Mouse (Mus musculus) MEL (cell line): ENCODE measurements around the gene Mettl5. TPM values are rescaled to one million over a fixed set of nuclear protein-coding genes. Genes with fewer than 3 reads are reported as not detected.

Experiments
- DNase-seq: peaks from one replicate; pipeline ENCODE4 v3.0.0; 2011; ENCODE audit warnings: low read depth, low spot score
- H3K27ac ChIP-seq: 2 replicates; pipeline ENCODE4 v1.5.1; 2012; ENCODE audit warnings: low read depth, mild to moderate bottlenecking, control low read depth, low read length, moderate library complexity; ENCODE audit not compliant: control insufficient read depth
- H3K27me3 ChIP-seq, 2 experiments: fragments of 150-350 bp in 1 of 2; sonication (generic) in 1 of 2; 2 replicates each; pipeline ENCODE4 v1.6.1; 2012; ENCODE audit warnings: low read length in 2 of 2, mild to moderate bottlenecking in 2 of 2, improper control_type of control experiment in 1 of 2, moderate library complexity in 1 of 2; ENCODE audit not compliant: insufficient read depth in 2 of 2, control insufficient read depth in 1 of 2
- H3K36me3 ChIP-seq, 2 experiments: 2 replicates each; pipeline ENCODE4 v1.6.1; 2012 to 2014; ENCODE audit warnings: low read length in 2 of 2, improper control_type of control experiment in 1 of 2, inconsistent platforms in 1 of 2, mild to moderate bottlenecking in 1 of 2; ENCODE audit not compliant: insufficient read depth in 2 of 2, control insufficient read depth in 1 of 2
- H3K4me1 ChIP-seq, 2 experiments: fragments of 150-350 bp in 1 of 2; sonication (generic) in 1 of 2; 2 replicates each; pipeline ENCODE4 v1.6.1; 2012; ENCODE audit warnings: low read length in 2 of 2, improper control_type of control experiment in 1 of 2, mild to moderate bottlenecking in 1 of 2; ENCODE audit not compliant: insufficient read depth in 2 of 2, control insufficient read depth in 1 of 2
- H3K4me3 ChIP-seq, 2 experiments: fragments of 150-350 bp in 1 of 2; sonication (generic) in 1 of 2; 2 replicates each; pipeline ENCODE4 v1.5.1; 2012; ENCODE audit warnings: low read depth in 2 of 2, low read length in 2 of 2, mild to moderate bottlenecking in 2 of 2, moderate library complexity in 2 of 2, control low read depth in 1 of 2, improper control_type of control experiment in 1 of 2; ENCODE audit not compliant: control insufficient read depth in 1 of 2, insufficient read depth in 1 of 2
- H3K79me2 ChIP-seq: 2 replicates; pipeline ENCODE4 v1.6.1; 2012; ENCODE audit warnings: mild to moderate bottlenecking, low read length, moderate library complexity; ENCODE audit not compliant: control insufficient read depth, poor library complexity, insufficient read depth
- H3K9ac ChIP-seq: 2 replicates; pipeline ENCODE4 v1.6.1; 2012; ENCODE audit warnings: low read depth, mild to moderate bottlenecking, control low read depth, low read length, moderate library complexity; ENCODE audit not compliant: control insufficient read depth, poor library complexity, severe bottlenecking
- H3K9me3 ChIP-seq: fragments of 150-350 bp; sonication (generic); replicated peaks from 2 replicates; pipeline ENCODE4 v1.6.1; 2012; ENCODE audit warnings: mild to moderate bottlenecking, low read length, improper control_type of control experiment, moderate library complexity; ENCODE audit not compliant: insufficient read depth
- BHLHE40 ChIP-seq: IDR thresholded peaks from 2 replicates; pipeline ENCODE4 v1.6.1; 2012; ENCODE audit warnings: low read depth, mild to moderate bottlenecking, inconsistent platforms, low read length, improper control_type of control experiment, borderline replicate concordance
- CHD2 ChIP-seq: IDR thresholded peaks from 2 replicates; pipeline ENCODE4 v1.6.1; 2011; ENCODE audit warnings: low read length, improper control_type of control experiment
- EP300 ChIP-seq, 2 experiments: IDR thresholded peaks; 2 replicates each; pipeline ENCODE4 v1.6.1; 2011; ENCODE audit warnings: improper control_type of control experiment in 2 of 2, low read length in 2 of 2, low read depth in 1 of 2, mild to moderate bottlenecking in 1 of 2
- ETS1 ChIP-seq: IDR thresholded peaks from 2 replicates; pipeline ENCODE4 v1.6.1; 2012; ENCODE audit warnings: low read depth, mild to moderate bottlenecking, inconsistent platforms, low read length, improper control_type of control experiment, moderate library complexity
- GABPA ChIP-seq: IDR thresholded peaks from 2 replicates; pipeline ENCODE4 v1.6.1; 2012; ENCODE audit warnings: low read depth, mild to moderate bottlenecking, inconsistent platforms, low read length, improper control_type of control experiment, moderate library complexity
- GATA1 ChIP-seq: IDR thresholded peaks from 2 replicates; pipeline ENCODE4 v1.6.1; 2011; ENCODE audit warnings: low read depth, low read length, improper control_type of control experiment
- JUND ChIP-seq: IDR thresholded peaks from 2 replicates; pipeline ENCODE4 v1.6.1; 2011; ENCODE audit warnings: low read depth, mild to moderate bottlenecking, improper control_type of control experiment, low read length
- MAFK ChIP-seq: IDR thresholded peaks from 2 replicates; pipeline ENCODE4 v1.6.1; 2011; ENCODE audit warnings: low read depth, mild to moderate bottlenecking, low read length, improper control_type of control experiment, borderline replicate concordance
- MAX ChIP-seq: IDR thresholded peaks from 2 replicates; pipeline ENCODE4 v1.6.1; 2011; ENCODE audit warnings: low read length, improper control_type of control experiment
- MAZ ChIP-seq: IDR thresholded peaks from 2 replicates; pipeline ENCODE4 v1.6.1; 2012; ENCODE audit warnings: low read depth, mild to moderate bottlenecking, inconsistent platforms, low read length, improper control_type of control experiment
- MEF2A ChIP-seq: IDR thresholded peaks from 2 replicates; pipeline ENCODE4 v1.6.1; 2014; ENCODE audit warnings: low read depth, mild to moderate bottlenecking, inconsistent platforms, low read length, improper control_type of control experiment; ENCODE audit not compliant: poor library complexity, insufficient replicate concordance, severe bottlenecking; ENCODE audit errors: extremely low read depth
- MYB ChIP-seq: IDR thresholded peaks from 2 replicates; pipeline ENCODE4 v1.6.1; 2011; ENCODE audit warnings: mild to moderate bottlenecking, low read depth, low read length, improper control_type of control experiment
- MYC ChIP-seq: IDR thresholded peaks from 2 replicates; pipeline ENCODE4 v1.6.1; 2011; ENCODE audit warnings: low read depth, mild to moderate bottlenecking, low read length, improper control_type of control experiment, moderate library complexity
- POLR2A ChIP-seq, 2 experiments: IDR thresholded peaks; 2 replicates each; pipeline ENCODE4 v1.6.1; 2011 to 2012; ENCODE audit warnings: low read length in 2 of 2, mild to moderate bottlenecking in 2 of 2, control low read depth in 1 of 2, improper control_type of control experiment in 1 of 2, low read depth in 1 of 2, moderate library complexity in 1 of 2; ENCODE audit not compliant: control insufficient read depth in 1 of 2, insufficient read depth in 1 of 2, poor library complexity in 1 of 2
- POLR2AphosphoS2 ChIP-seq: IDR thresholded peaks from 2 replicates; pipeline ENCODE4 v1.6.1; 2011; ENCODE audit warnings: low read length, improper control_type of control experiment
- RCOR1 ChIP-seq: IDR thresholded peaks from 2 replicates; pipeline ENCODE4 v1.6.1; 2012; ENCODE audit warnings: low read depth, mild to moderate bottlenecking, inconsistent platforms, low read length, improper control_type of control experiment
- SIN3A ChIP-seq: IDR thresholded peaks from 2 replicates; pipeline ENCODE4 v1.6.1; 2012; ENCODE audit warnings: low read length, improper control_type of control experiment, inconsistent platforms
- SMC3 ChIP-seq: IDR thresholded peaks from 2 replicates; pipeline ENCODE4 v1.6.1; 2011; ENCODE audit warnings: low read depth, low read length, improper control_type of control experiment
- TAL1 ChIP-seq: IDR thresholded peaks from 2 replicates; pipeline ENCODE4 v1.6.1; 2012; ENCODE audit warnings: mild to moderate bottlenecking, inconsistent platforms, low read length, moderate library complexity, mixed read lengths
- TBP ChIP-seq: IDR thresholded peaks from 2 replicates; pipeline ENCODE4 v1.8.0; 2011; ENCODE audit warnings: low read depth, low read length, improper control_type of control experiment
- UBTF ChIP-seq: IDR thresholded peaks from 2 replicates; pipeline ENCODE4 v1.6.1; 2012; ENCODE audit warnings: low read depth, mild to moderate bottlenecking, inconsistent platforms, low read length, improper control_type of control experiment, moderate library complexity, borderline replicate concordance; ENCODE audit not compliant: insufficient read depth
- USF2 ChIP-seq, 2 experiments: IDR thresholded peaks; 2 replicates each; pipeline ENCODE4 v1.6.1; 2011 to 2012; ENCODE audit warnings: improper control_type of control experiment in 2 of 2, low read length in 2 of 2, borderline replicate concordance in 1 of 2, inconsistent platforms in 1 of 2, low read depth in 1 of 2, mild to moderate bottlenecking in 1 of 2; ENCODE audit not compliant: insufficient read depth in 1 of 2
- ZMIZ1 ChIP-seq: IDR thresholded peaks from 2 replicates; pipeline ENCODE4 v1.6.1; 2012; ENCODE audit warnings: low read depth, mild to moderate bottlenecking, inconsistent platforms, low read length, improper control_type of control experiment, moderate library complexity
- ZNF384 ChIP-seq: IDR thresholded peaks from 2 replicates; pipeline ENCODE4 v1.6.1; 2012; ENCODE audit warnings: low read depth, mild to moderate bottlenecking, inconsistent platforms, low read length, improper control_type of control experiment
- polyA plus RNA-seq, 2 experiments: library from polyadenylated mRNA; stranded (reverse) in 1 of 2; unstranded in 1 of 2; fragments of >175 nt in 1 of 2; fragments of >200 nt in 1 of 2; gene quantifications; 2 replicates each; pipeline versions ENCODE4 v1.2.1 to v1.2.4; 2012; ENCODE audit warnings: low replicate concordance in 2 of 2, low read depth in 1 of 2; ENCODE audit not compliant: insufficient read length in 2 of 2, insufficient read depth in 1 of 2, missing spikeins in 1 of 2
- total RNA-seq: library from RNA; depleted of rRNA; stranded (reverse); fragments of 300-350 nt; gene quantifications from 2 replicates; pipeline ENCODE4 v1.2.3, GENCODE M21; 2012

Mettl5 gene
- total and polyA plus RNA-seq, 3 experiments = 27.5 to 29.2 TPM; not detected in 1

GRCm38 (mm10) chr2:69893891-69894290 lies 8.5 kb upstream of the Mettl5 start:
- Histone ChIP-seq H3K27me3 (no peaks in the 10 kb centered on the region; a peak in 1 of 4 replicates), H3K9ac (no peak overlapping the region), H3K36me3 (peaks cover 0 to 13% of the 10 kb centered on the region in 2 experiments; a peak in 2 of 4 replicates), H3K4me1 (peaks cover 7 to 8% of the 10 kb centered on the region in 2 experiments), H3K4me3 (no peak overlapping the region), H3K79me2 (peaks cover 16% of the 10 kb centered on the region), H3K27ac (no peak overlapping the region), H3K9me3 (no peaks in the 10 kb centered on the region)
- no peak for DNase-seq
- TF ChIP-seq TBP = 0 out of 2 replicates have a peak, but pooled peaks have one; percentile 22
- TF ChIP-seq MEF2A = no peak

- Histone ChIP-seq H3K4me3 (no peak overlapping the region), H3K27ac (no peak overlapping the region), H3K9me3 (no peaks in the 10 kb centered on the region), H3K27me3 (no peaks in the 10 kb centered on the region; a peak in 1 of 4 replicates), H3K9ac (no peak overlapping the region), H3K36me3 (peaks cover 0 to 11% of the 10 kb centered on the region in 2 experiments; a peak in 2 of 4 replicates), H3K79me2 (peaks cover 9% of the 10 kb centered on the region), H3K4me1 (peaks cover 5 to 6% of the 10 kb centered on the region in 2 experiments)
- DNase-seq = no peak
- no peak for TF ChIP-seq ETS1
- no peak for TF ChIP-seq MYB
- no peak for TF ChIP-seq MAX
- no peak for TF ChIP-seq ZNF384
- TF ChIP-seq EP300 (IDR thresholded peaks at IDR 0.05; ENCODE audit: low read depth in 1 of 2, low read length in 2 of 2) = no peak
- TF ChIP-seq USF2 (IDR thresholded peaks at IDR 0.05; ENCODE audit: borderline replicate concordance in 1 of 2, insufficient read depth in 1 of 2, low read depth in 1 of 2, low read length in 2 of 2) = no peak
- TF ChIP-seq GABPA = no peak
- no peak for TF ChIP-seq BHLHE40
- TF ChIP-seq RCOR1 = no peak
- no peak for TF ChIP-seq SMC3
- no peak for TF ChIP-seq MAZ
- no peak for TF ChIP-seq TBP
These were observed 7.7 kb upstream of the Mettl5 start for GRCm38 (mm10) chr2:69893145-69893544.

DNA sequence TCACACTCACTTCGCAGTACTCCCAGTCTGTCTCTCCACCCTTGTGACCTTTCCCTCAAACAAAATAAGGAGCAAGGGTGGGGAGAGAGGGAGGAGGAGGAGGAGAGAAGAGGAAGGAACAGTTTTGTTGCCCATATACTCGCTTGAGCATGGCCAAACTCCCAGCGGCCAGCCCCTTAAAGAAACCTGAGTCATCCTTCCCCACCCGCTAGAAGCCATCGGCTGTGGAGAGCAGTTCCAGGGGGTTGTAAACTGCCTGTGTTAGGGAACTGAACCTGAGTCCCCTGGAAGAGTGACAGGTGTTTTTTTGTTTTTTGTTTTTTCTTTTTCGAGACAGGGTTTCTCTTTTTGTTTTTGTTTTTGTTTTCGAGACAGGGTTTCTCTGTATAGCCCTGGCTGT lies 5.4 kb upstream of the Mettl5 start:
- H3K27ac ChIP-seq = no peak overlapping the region
- no peak for TF ChIP-seq MYB
- no peak for TF ChIP-seq CHD2
- no peak for TF ChIP-seq TAL1
- TF ChIP-seq ZMIZ1 = no peak
- TF ChIP-seq MEF2A = no peak
- no peak for TF ChIP-seq USF2 (IDR thresholded peaks at IDR 0.05; ENCODE audit: borderline replicate concordance in 1 of 2, insufficient read depth in 1 of 2, low read depth in 1 of 2, low read length in 2 of 2)
- no peak for TF ChIP-seq JUND
- TF ChIP-seq BHLHE40 = no peak
- TF ChIP-seq GATA1 = no peak
- TF ChIP-seq UBTF = no peak
- TF ChIP-seq SIN3A = no peak
- no peak for TF ChIP-seq EP300 (IDR thresholded peaks at IDR 0.05; ENCODE audit: low read depth in 1 of 2, low read length in 2 of 2)
- TF ChIP-seq POLR2AphosphoS2 = no peak
- TF ChIP-seq MYC = no peak
- TF ChIP-seq MAFK = no peak
- TF ChIP-seq POLR2A (IDR thresholded peaks at IDR 0.05; ENCODE audit: control insufficient read depth in 1 of 2, insufficient read depth in 1 of 2, low read depth in 1 of 2, low read length in 2 of 2, poor library complexity in 1 of 2) = no peak
- no peaks in the 10 kb centered on the region; a peak in 1 of 4 replicates for H3K27me3 ChIP-seq
- H3K36me3 ChIP-seq = peaks cover 0 to 9% of the 10 kb centered on the region in 2 experiments; a peak in 2 of 4 replicates
- H3K79me2 ChIP-seq = no peaks in the 10 kb centered on the region
- H3K9ac ChIP-seq = no peak overlapping the region
- no peak overlapping the region for H3K4me3 ChIP-seq
- DNase-seq = no peak
- H3K4me1 ChIP-seq = peaks cover 3 to 4% of the 10 kb centered on the region in 2 experiments
- no peaks in the 10 kb centered on the region for H3K9me3 ChIP-seq
